Mouse (Mus musculus) hindbrain, embryonic 15.5 days (tissue): ENCODE results near the gene Lzts2. TPM values are rescaled to one million over a fixed set of nuclear protein-coding genes. Genes with fewer than 3 reads are reported as not detected.

Experiments
- ATAC-seq: fragments of 200-750 bp; cut with Nextera tagmentation; 2 replicates; pipeline ENCODE4 v1.8.0; 2017; ENCODE audit warnings: low read depth, moderate number of reproducible peaks, moderate TSS enrichment; ENCODE audit not compliant: low FRiP score
- H3K27ac ChIP-seq: fragments of 300-500 bp; sonication (generic); replicated peaks from 2 replicates; pipeline ENCODE4 v1.5.1; 2015; ENCODE audit warnings: mild to moderate bottlenecking, inconsistent platforms
- H3K27me3 ChIP-seq: fragments of 300-500 bp; sonication (generic); 2 replicates; pipeline ENCODE4 v1.6.1; 2015; ENCODE audit warnings: control low read depth, inconsistent platforms
- H3K36me3 ChIP-seq: fragments of 300-500 bp; sonication (generic); 2 replicates; pipeline ENCODE4 v1.6.1; 2015; ENCODE audit warnings: control low read depth, inconsistent platforms
- H3K4me1 ChIP-seq: fragments of 300-500 bp; sonication (generic); replicated peaks from 2 replicates; pipeline ENCODE4 v1.6.1; 2015; ENCODE audit warnings: control low read depth, inconsistent platforms
- H3K4me2 ChIP-seq: fragments of 300-500 bp; sonication (generic); 2 replicates; pipeline ENCODE4 v1.6.1; 2015; ENCODE audit warnings: moderate library complexity, mild to moderate bottlenecking, inconsistent platforms
- H3K4me3 ChIP-seq: fragments of 300-500 bp; sonication (generic); 2 replicates; pipeline ENCODE4 v1.5.1; 2015; ENCODE audit warnings: mild to moderate bottlenecking, inconsistent platforms
- H3K9ac ChIP-seq: fragments of 300-500 bp; sonication (generic); 2 replicates; pipeline ENCODE4 v1.6.1; 2015; ENCODE audit warnings: inconsistent platforms
- H3K9me3 ChIP-seq: fragments of 300-500 bp; sonication (generic); 2 replicates; pipeline ENCODE4 v1.6.1; 2016; ENCODE audit warnings: control low read depth, inconsistent platforms
- WGBS: fragments of 180-500 bp; shearing (Covaris S2); methylation state at CpG from one replicate; pipeline ENCODE4 v1.1.7; 2015; 5-methylcytosine and 5-hydroxymethylcytosine counted together
- polyA plus RNA-seq: library from polyadenylated mRNA; unstranded; fragments of >200 nt; fragmentation: Nextera tagmentation; extraction: Ambion mirVana; gene quantifications from 2 replicates; pipeline ENCODE4 v1.2.1, GENCODE M21; 2015

Lzts2 gene
- polyA plus RNA-seq, 1 experiment from 2014 or later, result 25.4 TPM

- Histone ChIP-seq H3K27ac (peak within 1 kb of the TSS; percentile 92), H3K9me3 (no peaks in the 10 kb centered on the region), H3K4me3 (peak within 1 kb of the TSS; percentile 57), H3K4me2 (peak within 1 kb of the TSS; percentile 70), H3K9ac (peak within 1 kb of the TSS; percentile 65), H3K27me3 (no peaks in the 10 kb centered on the region), H3K36me3 (peaks cover 16% of the 10 kb centered on the region), H3K4me1 (peaks cover 42% of the 10 kb centered on the region)
- ATAC-seq, result peak; percentile 86
- WGBS, result under 1% methylated on average over 26 of the region's 26 CpGs
Measured at GRCm38 (mm10) chr19:45047417-45047934, 33.3 kb downstream of the Lzts2 start, which contains the start of gene Sfxn3. Gene Sfxn3, plus strand, starts transcription at chr19:45047503.

DNA sequence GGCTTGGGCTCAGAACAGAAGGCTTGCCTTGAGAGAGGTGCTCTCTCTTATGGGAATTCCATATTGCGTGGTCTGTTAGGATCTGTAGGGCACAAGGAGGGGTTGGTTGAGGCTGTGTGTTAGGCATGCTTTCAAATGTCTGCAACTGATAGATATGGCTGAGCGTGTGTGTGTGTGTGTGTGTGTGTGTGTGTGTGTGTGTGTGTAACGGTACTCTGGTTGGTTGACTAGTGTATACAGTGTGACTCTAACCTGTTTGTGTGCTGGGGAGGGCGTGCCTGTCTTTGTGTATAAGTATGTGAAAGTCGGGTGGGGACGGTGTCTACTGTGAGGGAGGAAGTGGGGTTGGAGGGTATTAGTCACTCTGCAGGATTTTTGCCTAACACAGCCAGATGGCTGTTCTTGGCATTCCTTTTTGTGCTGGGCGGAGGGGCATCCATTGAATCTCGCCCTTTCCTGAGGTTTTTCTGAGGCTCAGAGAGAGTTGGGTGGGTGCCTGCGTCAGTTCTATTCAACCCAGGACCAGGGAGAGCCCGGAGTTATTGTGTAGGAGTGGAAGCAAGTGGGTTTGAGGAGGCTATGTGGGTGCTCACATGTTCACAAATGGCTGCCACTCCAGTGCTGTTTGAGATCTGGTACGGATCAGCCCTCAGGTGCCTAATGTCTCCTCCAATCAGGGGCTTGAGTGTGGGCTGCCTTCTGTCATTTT, 33.9 kb downstream of the Lzts2 start:
- Histone ChIP-seq H3K27ac (peak overlapping the region; percentile 92), H3K9me3 (no peaks in the 10 kb centered on the region), H3K4me1 (peaks cover 42% of the 10 kb centered on the region), H3K36me3 (peaks cover 22% of the 10 kb centered on the region), H3K4me2 (peak overlapping the region; percentile 70), H3K27me3 (no peaks in the 10 kb centered on the region), H3K4me3 (peak overlapping the region; percentile 57), H3K9ac (peak overlapping the region; percentile 65)
- ATAC-seq, result peak; percentile 55
- 22% methylated on average over 11 of the region's 11 CpGs for WGBS

DNA sequence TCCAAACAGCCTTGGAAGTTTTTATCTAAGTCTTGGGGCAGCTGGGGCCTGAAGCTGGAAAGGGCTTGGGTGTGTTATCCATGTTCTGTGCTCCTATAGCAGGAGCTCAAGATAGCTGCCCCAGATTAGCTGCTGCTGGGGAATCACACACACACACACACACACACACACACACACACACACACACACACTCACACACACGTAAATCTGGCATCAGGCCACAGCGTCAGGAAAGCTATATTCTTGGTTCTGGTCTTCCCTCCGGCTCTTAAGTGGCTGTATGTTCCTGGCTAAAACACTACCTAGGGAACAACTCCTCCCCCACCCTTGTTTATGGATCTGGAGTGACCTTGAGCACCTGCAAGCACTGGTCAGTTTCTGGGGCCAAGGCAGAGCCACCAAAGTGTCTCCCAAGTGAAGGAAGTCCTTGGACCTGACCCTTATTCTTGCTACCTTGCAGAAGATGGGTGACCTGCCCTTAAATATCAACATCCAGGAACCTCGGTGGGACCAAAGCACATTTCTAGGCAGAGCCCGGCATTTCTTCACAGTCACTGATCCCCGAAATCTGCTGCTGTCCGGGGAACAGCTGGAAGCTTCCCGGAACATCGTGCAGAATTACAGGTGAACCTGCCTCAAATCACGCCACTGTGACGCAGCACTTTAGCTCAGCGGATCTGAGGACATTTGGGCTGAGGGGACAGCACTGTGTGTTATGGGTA, 34.6 kb downstream of the Lzts2 start:
- H3K4me2 ChIP-seq, result peak overlapping the region; percentile 70
- 68% methylated on average over 12 of the region's 12 CpGs for WGBS
- no peak for ATAC-seq

GRCm38 (mm10) chr19:45049523-45049922, 35.3 kb downstream of the Lzts2 start:
- H3K27me3 ChIP-seq, result no peaks in the 10 kb centered on the region
- H3K4me3 ChIP-seq, result peak overlapping the region; percentile 57; the same call in 1 of the 2 replicates
- H3K27ac ChIP-seq, result no peak overlapping the region
- H3K36me3 ChIP-seq, result peaks cover 33% of the 10 kb centered on the region
- H3K4me1 ChIP-seq, result peaks cover 40% of the 10 kb centered on the region
- H3K9me3 ChIP-seq, result no peaks in the 10 kb centered on the region
- peak overlapping the region; percentile 65; the same call in 1 of the 2 replicates for H3K9ac ChIP-seq
- no peak for ATAC-seq
- 77% methylated on average over 9 of the region's 9 CpGs for WGBS
- H3K4me2 ChIP-seq, result peak overlapping the region; percentile 70

More for the DNA sequence above, 34.6 kb downstream of the Lzts2 start:
- H3K9me3 ChIP-seq, result no peaks in the 10 kb centered on the region
- peaks cover 29% of the 10 kb centered on the region for H3K36me3 ChIP-seq
- no peaks in the 10 kb centered on the region for H3K27me3 ChIP-seq
- peaks cover 42% of the 10 kb centered on the region for H3K4me1 ChIP-seq
- peak overlapping the region; percentile 65 for H3K9ac ChIP-seq
- peak overlapping the region; percentile 92 for H3K27ac ChIP-seq
- H3K4me3 ChIP-seq, result peak overlapping the region; percentile 57

- Histone ChIP-seq H3K36me3 (peaks cover 42% of the 10 kb centered on the region), H3K9me3 (no peaks in the 10 kb centered on the region), H3K27ac (no peak overlapping the region), H3K4me3 (no peak overlapping the region), H3K27me3 (no peaks in the 10 kb centered on the region), H3K9ac (no peak overlapping the region), H3K4me2 (no peak overlapping the region), H3K4me1 (peaks cover 42% of the 10 kb centered on the region)
- 86% methylated on average over 8 of the region's 8 CpGs for WGBS
- no peak for ATAC-seq
Measured at GRCm38 (mm10) chr19:45053451-45053850, 39.2 kb downstream of the Lzts2 start.

DNA sequence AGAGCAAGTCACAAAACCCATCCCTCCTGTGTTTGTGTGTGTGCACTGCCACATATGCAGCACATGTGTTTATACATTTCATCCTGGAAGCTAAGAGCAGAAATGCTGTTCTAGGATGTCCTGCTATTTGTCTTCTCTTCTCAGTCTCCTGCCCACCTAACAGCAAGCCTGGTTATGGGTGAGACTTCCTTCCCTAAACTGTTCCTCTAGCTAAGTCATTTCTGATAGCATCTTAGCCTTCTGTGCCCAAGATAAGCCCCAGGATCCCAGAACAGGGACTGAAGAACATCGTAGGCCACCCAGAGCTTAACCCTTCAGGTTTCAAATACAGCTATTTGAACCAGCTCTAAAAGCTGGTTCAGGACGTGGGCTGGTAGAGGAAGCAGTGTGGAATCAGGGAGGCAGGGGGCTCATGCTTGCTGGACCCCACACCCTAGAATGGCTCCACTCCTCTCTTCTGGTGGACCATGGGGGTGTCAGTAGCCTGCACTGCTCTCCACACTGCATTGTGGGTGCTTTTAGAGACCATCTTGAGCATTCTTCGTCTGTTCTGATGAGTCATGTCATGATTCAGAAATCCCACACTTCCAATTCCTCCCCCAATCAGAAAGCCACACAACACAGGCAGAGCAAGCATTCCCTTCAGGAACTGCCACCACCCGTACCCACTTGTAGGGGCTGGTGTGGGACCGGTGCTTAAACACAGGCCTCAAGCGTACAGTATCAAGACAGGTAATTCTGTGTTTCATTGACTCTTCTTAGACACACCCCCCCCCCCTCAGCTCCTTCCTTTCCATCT, 40.9 kb downstream of the Lzts2 start:
- Histone ChIP-seq H3K27ac (no peak overlapping the region), H3K9me3 (no peaks in the 10 kb centered on the region), H3K27me3 (no peaks in the 10 kb centered on the region), H3K4me1 (peaks cover 34% of the 10 kb centered on the region), H3K4me2 (no peak overlapping the region), H3K4me3 (no peak overlapping the region), H3K9ac (no peak overlapping the region), H3K36me3 (peaks cover 42% of the 10 kb centered on the region)
- WGBS, result 80% methylated on average over 6 of the region's 6 CpGs
- no peak for ATAC-seq

- no peak overlapping the region for H3K4me2 ChIP-seq
- peak overlapping the region; percentile 7 for H3K27ac ChIP-seq
- no peaks in the 10 kb centered on the region for H3K27me3 ChIP-seq
- H3K36me3 ChIP-seq, result peaks cover 35% of the 10 kb centered on the region
- ATAC-seq, result no peak
- WGBS, result 45% methylated on average over 4 of the region's 4 CpGs
- H3K4me3 ChIP-seq, result no peak overlapping the region
- peaks cover 30% of the 10 kb centered on the region for H3K4me1 ChIP-seq
- no peaks in the 10 kb centered on the region for H3K9me3 ChIP-seq
- H3K9ac ChIP-seq, result no peak overlapping the region
Measured at GRCm38 (mm10) chr19:45056364-45056763, 42.1 kb downstream of the Lzts2 start.

- no peaks in the 10 kb centered on the region for H3K27me3 ChIP-seq
- H3K4me3 ChIP-seq, result peak overlapping the region; percentile 51
- WGBS, result 79% methylated on average over 7 of the region's 7 CpGs
- H3K4me2 ChIP-seq, result peak overlapping the region; percentile 82
- H3K9ac ChIP-seq, result peak overlapping the region; percentile 51; the same call in 1 of the 2 replicates
- H3K27ac ChIP-seq, result peak overlapping the region; percentile 94
- no peak for ATAC-seq
- peaks cover 30% of the 10 kb centered on the region for H3K4me1 ChIP-seq
- H3K36me3 ChIP-seq, result peaks cover 29% of the 10 kb centered on the region
- H3K9me3 ChIP-seq, result no peaks in the 10 kb centered on the region
Measured at GRCm38 (mm10) chr19:45056908-45057698, 42.9 kb downstream of the Lzts2 start.

- Histone ChIP-seq H3K9ac (peak overlapping the region; percentile 51), H3K4me2 (peak overlapping the region; percentile 82), H3K4me1 (peaks cover 30% of the 10 kb centered on the region), H3K27me3 (0 out of 2 replicates have a peak, but pooled peaks cover 3% of the 10 kb centered on the region), H3K9me3 (no peaks in the 10 kb centered on the region), H3K4me3 (peak overlapping the region; percentile 51), H3K36me3 (peaks cover 23% of the 10 kb centered on the region), H3K27ac (peak overlapping the region; percentile 94)
- ATAC-seq, result no peak
- 46% methylated on average over 7 of the region's 7 CpGs for WGBS
Measured at GRCm38 (mm10) chr19:45057724-45058112, 43.5 kb downstream of the Lzts2 start.

DNA sequence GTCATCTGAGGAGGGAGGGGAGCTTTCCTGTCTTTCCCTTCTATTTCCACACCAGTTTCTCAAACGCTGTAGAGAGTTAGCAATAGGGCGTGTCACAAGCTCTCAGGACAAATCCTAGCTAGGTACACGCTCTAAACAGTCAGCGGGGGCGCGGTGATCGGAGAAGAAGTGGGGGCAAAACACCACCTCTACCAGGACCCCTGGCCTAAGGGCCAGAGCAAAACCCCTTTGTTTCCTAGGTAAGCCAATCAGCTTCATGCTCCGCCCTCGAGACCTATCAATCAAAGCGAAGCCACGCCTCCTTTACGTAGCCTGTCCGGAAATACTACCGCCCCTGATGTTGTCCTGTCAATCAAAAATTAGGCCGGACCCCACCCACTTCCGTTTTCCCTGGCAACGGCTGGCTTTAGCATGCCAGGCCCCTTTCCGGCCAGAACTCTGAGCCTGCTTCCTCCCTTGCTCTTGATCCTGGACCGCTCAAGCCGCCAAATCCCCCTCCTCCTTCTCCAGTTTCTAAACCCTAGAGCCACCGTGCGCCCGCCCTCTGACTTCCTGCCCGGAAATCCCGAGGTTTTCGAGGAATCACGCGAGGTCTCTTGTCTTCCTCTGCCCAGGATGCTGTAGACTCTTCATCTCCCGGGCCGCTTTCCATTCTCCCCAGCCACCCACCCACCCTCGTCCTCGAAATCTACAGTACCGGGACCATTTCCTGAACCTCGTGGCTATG, 44.1 kb downstream of the Lzts2 start:
- ATAC-seq, result peak; percentile 95
- WGBS, result under 1% methylated on average over 34 of the region's 34 CpGs
- H3K9ac ChIP-seq, result peak overlapping the region; percentile 76

More for the DNA sequence above, 44.1 kb downstream of the Lzts2 start:
- peaks cover 30% of the 10 kb centered on the region for H3K4me1 ChIP-seq
- peak overlapping the region; percentile 82 for H3K4me2 ChIP-seq
- peak overlapping the region; percentile 94 for H3K27ac ChIP-seq
- 0 out of 2 replicates have a peak, but pooled peaks cover 3% of the 10 kb centered on the region for H3K27me3 ChIP-seq
- H3K36me3 ChIP-seq, result peaks cover 17% of the 10 kb centered on the region
- H3K4me3 ChIP-seq, result peak overlapping the region; percentile 51
- no peaks in the 10 kb centered on the region for H3K9me3 ChIP-seq
